Mouse (Mus musculus) liver, postnatal 0 days (tissue): Measurements from ENCODE around the gene Cdk10. TPM values are rescaled to one million over a fixed set of nuclear protein-coding genes. Genes with fewer than 3 reads are reported as not detected.

ENCODE experiments used
- ATAC-seq: fragments of 200-750 bp; cut with Nextera tagmentation; 2 replicates; pipeline ENCODE4 v1.8.0; 2017; ENCODE audit warnings: mild to moderate bottlenecking, moderate library complexity
- DNase-seq: peaks from one replicate; pipeline ENCODE4 v3.0.0-alpha.2; 2016
- H3K27ac ChIP-seq: fragments of 300-500 bp; sonication (generic); 2 replicates; pipeline ENCODE4 v1.5.1; 2014; ENCODE audit warnings: antibody characterized with exemption, moderate library complexity, mild to moderate bottlenecking, low read depth
- H3K27me3 ChIP-seq: fragments of 300-500 bp; sonication (generic); 2 replicates; pipeline ENCODE4 v1.6.1; 2014; ENCODE audit warnings: low read length, control low read depth, mixed read lengths; ENCODE audit not compliant: insufficient read depth
- H3K36me3 ChIP-seq: fragments of 300-500 bp; sonication (generic); replicated peaks from 2 replicates; pipeline ENCODE4 v1.6.1; 2014; ENCODE audit warnings: mild to moderate bottlenecking, control low read depth, low read length, moderate library complexity, mixed read lengths; ENCODE audit not compliant: insufficient read depth
- H3K4me1 ChIP-seq: fragments of 300-500 bp; sonication (generic); 2 replicates; pipeline ENCODE4 v1.6.1; 2014; ENCODE audit warnings: antibody characterized with exemption, mild to moderate bottlenecking, control low read depth; ENCODE audit not compliant: insufficient read depth
- H3K4me2 ChIP-seq: fragments of 300-500 bp; sonication (generic); 2 replicates; pipeline ENCODE4 v1.6.1; 2014; ENCODE audit warnings: low read depth, mild to moderate bottlenecking, low read length, moderate library complexity, mixed read lengths
- H3K4me3 ChIP-seq: fragments of 300-500 bp; sonication (generic); 2 replicates; pipeline ENCODE4 v1.5.1; 2014; ENCODE audit warnings: low read depth, low read length
- H3K9ac ChIP-seq: fragments of 300-500 bp; sonication (generic); replicated peaks from 2 replicates; pipeline ENCODE4 v1.6.1; 2014; ENCODE audit warnings: mild to moderate bottlenecking, moderate library complexity
- H3K9me3 ChIP-seq: fragments of 300-500 bp; sonication (generic); 2 replicates; pipeline ENCODE4 v1.6.1; 2016; ENCODE audit warnings: mild to moderate bottlenecking, control low read depth, low read length, mixed read lengths
- CTCF ChIP-seq: sonication (generic); IDR thresholded peaks from 2 replicates; pipeline ENCODE4 v1.5.1; 2016; ENCODE audit warnings: antibody characterized with exemption, low read depth
- EP300 ChIP-seq: IDR thresholded peaks from 2 replicates; pipeline ENCODE4 v1.6.1; 2016; ENCODE audit warnings: antibody characterized with exemption, low read depth, mild to moderate bottlenecking
- WGBS: fragments of 180-500 bp; shearing (Covaris S2); extraction: QIAGEN DNeasy Blood & Tissue Kit; methylation state at CpG from one replicate; pipeline ENCODE4 v1.1.7; 2014; ENCODE audit not compliant: insufficient replicate concordance; 5-methylcytosine and 5-hydroxymethylcytosine counted together
- polyA plus RNA-seq: library from polyadenylated mRNA; unstranded; fragments of >200 nt; fragmentation: Nextera tagmentation; extraction: Ambion mirVana; gene quantifications from 2 replicates; pipeline ENCODE4 v1.2.1, GENCODE M21; 2015

Cdk10 gene
- polyA plus RNA-seq, 1 experiment from 2014 or later = 8.7 TPM

GRCm38 (mm10) chr8:123239398-123239797, 14.8 kb downstream of the Cdk10 start:
- Histone ChIP-seq H3K9ac (no peak overlapping the region), H3K4me1 (peaks cover 30% of the 10 kb centered on the region), H3K9me3 (no peaks in the 10 kb centered on the region), H3K27me3 (peaks cover 7% of the 10 kb centered on the region; the same call in 1 of the 2 replicates), H3K27ac (no peak overlapping the region), H3K4me2 (no peak overlapping the region), H3K36me3 (0 out of 2 replicates have a peak, but pooled peaks cover 9% of the 10 kb centered on the region), H3K4me3 (no peak overlapping the region)
- ATAC-seq (no peak), DNase-seq (no peak)
- 83% methylated on average over 10 of the region's 10 CpGs for WGBS
- TF ChIP-seq EP300 (no peak), CTCF (no peak)

- DNase-seq (no peak), ATAC-seq (peak; percentile 71)
- Histone ChIP-seq H3K4me2 (no peak overlapping the region), H3K4me3 (no peak overlapping the region), H3K27ac (peak overlapping the region; percentile 79), H3K27me3 (no peaks in the 10 kb centered on the region), H3K9me3 (no peaks in the 10 kb centered on the region), H3K4me1 (peaks cover 21% of the 10 kb centered on the region), H3K36me3 (peaks cover 16% of the 10 kb centered on the region), H3K9ac (0 out of 2 replicates have a peak overlapping the region, but pooled peaks have one; percentile 26)
- 65% methylated on average over 7 of the region's 7 CpGs for WGBS
- TF ChIP-seq CTCF (no peak), EP300 (no peak)
These were observed 17.7 kb downstream of the Cdk10 start for GRCm38 (mm10) chr8:123242107-123242923.

DNA sequence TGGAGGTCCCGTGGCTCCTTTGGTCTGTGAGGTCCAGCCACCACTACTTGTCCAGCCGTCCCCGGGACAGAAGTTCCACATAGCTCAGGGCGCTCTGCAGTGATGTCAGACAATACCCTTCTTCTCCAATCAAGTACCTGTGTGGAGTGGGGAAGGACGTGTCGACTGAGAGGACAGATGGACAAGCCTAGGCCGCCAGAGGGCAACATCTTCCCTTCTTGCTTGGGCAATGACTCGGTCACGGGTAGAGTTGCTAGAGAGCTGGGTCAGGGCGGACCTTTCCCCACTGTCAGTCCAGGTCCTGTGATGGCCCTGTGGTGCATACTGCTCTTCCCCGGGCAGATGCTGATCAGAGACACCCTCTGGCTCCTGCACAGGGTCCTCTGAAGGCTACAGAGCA, 18.4 kb downstream of the Cdk10 start:
- DNase-seq (peak; percentile 53), ATAC-seq (peak; percentile 15)
- Histone ChIP-seq H3K36me3 (peaks cover 23% of the 10 kb centered on the region), H3K4me2 (no peak overlapping the region), H3K4me1 (peaks cover 21% of the 10 kb centered on the region), H3K9ac (no peak overlapping the region), H3K9me3 (no peaks in the 10 kb centered on the region), H3K4me3 (no peak overlapping the region), H3K27ac (peak overlapping the region; percentile 79; the same call in 1 of the 2 replicates), H3K27me3 (no peaks in the 10 kb centered on the region)
- 64% methylated on average over 11 of the region's 11 CpGs for WGBS
- TF ChIP-seq CTCF (peak; percentile 58), EP300 (no peak)

DNA sequence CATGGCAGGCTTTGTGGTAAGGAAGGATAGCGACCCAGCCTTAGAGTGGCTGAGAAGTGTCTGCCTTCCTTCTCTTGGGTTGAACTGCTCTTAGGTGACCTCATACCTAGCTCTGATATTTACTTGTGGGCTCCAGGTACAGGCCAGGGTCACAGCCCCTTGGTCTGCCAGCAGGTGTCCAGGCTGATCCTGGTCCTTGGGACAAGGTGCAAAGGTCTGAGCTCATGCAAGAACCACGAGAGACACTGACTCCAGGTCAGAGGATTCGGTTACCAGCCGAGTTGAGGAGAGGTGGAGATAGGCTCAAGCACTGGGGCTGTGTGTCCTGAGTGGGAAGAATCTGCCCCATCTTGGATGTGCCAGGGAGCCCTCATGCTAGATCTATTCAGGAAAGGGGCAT, 19.7 kb downstream of the Cdk10 start:
- 73% methylated on average over 4 of the region's 4 CpGs for WGBS

GRCm38 (mm10) chr8:123245543-123245942, 20.9 kb downstream of the Cdk10 start:
- WGBS = 92% methylated on average over 12 of the region's 12 CpGs

More for the DNA sequence above, 19.7 kb downstream of the Cdk10 start:
- Histone ChIP-seq H3K4me1 (peaks cover 21% of the 10 kb centered on the region), H3K4me3 (no peak overlapping the region), H3K36me3 (peaks cover 35% of the 10 kb centered on the region), H3K27ac (peak overlapping the region; percentile 61; the same call in 1 of the 2 replicates), H3K9ac (0 out of 2 replicates have a peak overlapping the region, but pooled peaks have one; percentile 16), H3K4me2 (no peak overlapping the region), H3K9me3 (no peaks in the 10 kb centered on the region), H3K27me3 (no peaks in the 10 kb centered on the region)
- no peak for TF ChIP-seq CTCF
- TF ChIP-seq EP300 = no peak
- ATAC-seq (peak; percentile 79), DNase-seq (no peak)

GRCm38 (mm10) chr8:123247748-123248147, 23.1 kb downstream of the Cdk10 start:
- H3K4me3 ChIP-seq = no peak overlapping the region
- H3K4me2 ChIP-seq = no peak overlapping the region
- peaks cover 16% of the 10 kb centered on the region for H3K4me1 ChIP-seq
- peaks cover 40% of the 10 kb centered on the region for H3K36me3 ChIP-seq
- DNase-seq (no peak), ATAC-seq (no peak)
- TF ChIP-seq CTCF = no peak
- no peak for TF ChIP-seq EP300
- WGBS = 90% methylated on average over 6 of the region's 6 CpGs
- no peak overlapping the region for H3K9ac ChIP-seq
- no peak overlapping the region for H3K27ac ChIP-seq
- H3K27me3 ChIP-seq = no peaks in the 10 kb centered on the region
- no peaks in the 10 kb centered on the region for H3K9me3 ChIP-seq

More at GRCm38 (mm10) chr8:123245543-123245942, 20.9 kb downstream of the Cdk10 start:
- Histone ChIP-seq H3K4me3 (no peak overlapping the region), H3K27me3 (no peaks in the 10 kb centered on the region), H3K4me1 (peaks cover 21% of the 10 kb centered on the region), H3K36me3 (peaks cover 39% of the 10 kb centered on the region), H3K27ac (no peak overlapping the region), H3K4me2 (no peak overlapping the region), H3K9ac (no peak overlapping the region), H3K9me3 (no peaks in the 10 kb centered on the region)
- ATAC-seq = no peak
- TF ChIP-seq CTCF (no peak), EP300 (no peak)
- no peak for DNase-seq
